Mouse (Mus musculus) heart, adult 2 months (tissue): ENCODE measurements around the gene Klk9.

ENCODE experiments used
- CTCF ChIP-seq: fragments of 200-600 bp; IDR thresholded peaks from 2 replicates; pipeline ENCODE4 v1.8.1; 2022; ENCODE audit warnings: antibody characterized with exemption, mild to moderate bottlenecking, moderate library complexity
- POLR2A ChIP-seq: fragments of 200-500 bp; IDR thresholded peaks from 2 replicates; pipeline ENCODE4 v1.6.1; 2011; ENCODE audit warnings: mild to moderate bottlenecking, low read depth, low read length, control low read depth; ENCODE audit not compliant: insufficient read depth

- TF ChIP-seq CTCF: no peak
- TF ChIP-seq POLR2A: no peak
Observed at GRCm38 (mm10) chr7:43752806-43753205, 38.9 kb upstream of the Klk9 start.
